Mouse (Mus musculus) megakaryocyte, embryonic 14.5 days (primary cell): ENCODE measurements at regions not wholly inside any gene's neighbourhood (a gene's known extent, or its start where the extent isn't known, plus 50 kb on each side); places are given as distances from the start of the nearest gene placed in this dataset.

Source experiments
- FLI1 ChIP-seq: IDR thresholded peaks from 2 replicates; pipeline ENCODE4 v1.6.1; 2012; ENCODE audit warnings: low read length, inconsistent platforms, mixed read lengths
- GATA1 ChIP-seq: IDR thresholded peaks from 3 replicates; pipeline ENCODE4 v1.6.1; 2012; ENCODE audit warnings: mixed read lengths, low read length, inconsistent platforms, borderline replicate concordance

DNA sequence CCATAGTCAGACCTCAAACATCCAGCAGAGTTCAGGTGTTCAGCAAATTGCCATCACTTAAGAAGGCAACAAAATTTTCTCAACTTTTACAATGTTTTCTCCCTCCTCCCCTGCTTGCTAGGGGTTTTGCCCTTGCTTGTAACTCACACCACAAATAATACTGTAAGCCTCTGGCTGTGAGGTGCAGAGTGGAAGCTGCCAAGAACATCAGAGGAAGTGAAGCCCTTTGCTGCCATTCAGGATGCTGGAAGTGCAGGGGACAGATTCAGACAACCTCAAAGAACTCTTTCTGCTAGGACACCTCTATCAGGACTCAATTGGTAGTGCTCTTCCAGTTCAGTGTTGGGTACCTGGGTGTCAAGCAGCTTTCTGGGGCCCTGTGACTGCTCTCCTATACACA is 92.4 kb upstream of the Jun start:
- TF ChIP-seq GATA1: no peak
- no peak for TF ChIP-seq FLI1
